Mouse (Mus musculus) lung, adult 18-20 months (tissue): ENCODE measurements around the gene Tmem184a.

Experiments
- DNase-seq, 2 experiments: peaks; one replicate each; pipeline ENCODE4 v3.0.0; 2022; ENCODE audit warnings: mixed read lengths in 2 of 2

Gene Tmem184a

GRCm38 (mm10) chr5:139819538-139820181, at the start of gene Tmem184a:
TSS of gene Tmem184a (minus strand) at chr5:139819917.
- DNase-seq = no peak

GRCm38 (mm10) chr5:139862759-139863158, 43.0 kb upstream of the Tmem184a start:
- DNase-seq = peak; percentile 61 to 68

- DNase-seq = no peak
Measured at GRCm38 (mm10) chr5:139860328-139861104, 40.8 kb upstream of the Tmem184a start.

GRCm38 (mm10) chr5:139849626-139850320, 30.1 kb upstream of the Tmem184a start:
- no peak for DNase-seq

- no peak for DNase-seq
Measured at GRCm38 (mm10) chr5:139839142-139839541, 19.4 kb upstream of the Tmem184a start.

GRCm38 (mm10) chr5:139838476-139838892, 18.8 kb upstream of the Tmem184a start:
- DNase-seq = peak in 1 of 2 experiments; percentile 53

- DNase-seq = no peak
Measured at GRCm38 (mm10) chr5:139835706-139836105, 16.0 kb upstream of the Tmem184a start.

GRCm38 (mm10) chr5:139832125-139832524, 12.4 kb upstream of the Tmem184a start:
- DNase-seq = no peak

- no peak for DNase-seq
Measured at GRCm38 (mm10) chr5:139830734-139831133, 11.0 kb upstream of the Tmem184a start.

- DNase-seq = no peak
Measured at GRCm38 (mm10) chr5:139829384-139829783, 9.7 kb upstream of the Tmem184a start.

GRCm38 (mm10) chr5:139827593-139827992, 7.9 kb upstream of the Tmem184a start:
- no peak for DNase-seq

GRCm38 (mm10) chr5:139826357-139827055, 6.8 kb upstream of the Tmem184a start, which contains the start of the genes Gm26938 and Psmg3:
TSS of gene Gm26938 (minus strand) at chr5:139826407.
TSS of gene Psmg3 (minus strand) at chr5:139826885.
- DNase-seq = peak; percentile 87

- no peak for DNase-seq
Measured at GRCm38 (mm10) chr5:139825947-139826346, 6.2 kb upstream of the Tmem184a start.

GRCm38 (mm10) chr5:139824531-139824930, 4.8 kb upstream of the Tmem184a start:
- no peak for DNase-seq

- no peak for DNase-seq
Measured at GRCm38 (mm10) chr5:139821466-139822459, 2.0 kb upstream of the Tmem184a start.

GRCm38 (mm10) chr5:139818801-139819200, 916 bp downstream of the Tmem184a start:
- peak; percentile 42 to 59 for DNase-seq

- no peak for DNase-seq
Measured at GRCm38 (mm10) chr5:139818056-139818455, 1.7 kb downstream of the Tmem184a start.

GRCm38 (mm10) chr5:139817292-139817691, 2.4 kb downstream of the Tmem184a start:
- DNase-seq = no peak

- no peak for DNase-seq
Measured at GRCm38 (mm10) chr5:139816445-139816844, 3.3 kb downstream of the Tmem184a start.

- no peak for DNase-seq
Measured at GRCm38 (mm10) chr5:139815964-139816363, 3.8 kb downstream of the Tmem184a start.

- DNase-seq = peak; percentile 87 to 90
Measured at GRCm38 (mm10) chr5:139813963-139814381, 5.7 kb downstream of the Tmem184a start.
